Mouse (Mus musculus): ENCODE measurements at regions not wholly inside any gene's neighbourhood (a gene's known extent, or its start where the extent isn't known, plus 50 kb on each side); places are given as distances from the start of the nearest gene placed in this dataset.
A peak's percentile ranks its signal among the peaks of the same experiment; 100 is the strongest.

GRCm38 (mm10) chr13:30085446-30085845 is 50.8 kb upstream of the Mboat1 start:
- DNase-seq (no peak), ATAC-seq (peak; percentile 41)
- Histone ChIP-seq H3K4me3 (ENCODE audit: low read depth, low read length) (no peak overlapping the region), H3K9me3 (ENCODE audit: low read length) (no peaks in the 10 kb centered on the region), H3K27me3 (ENCODE audit: insufficient read depth, low read length) (no peaks in the 10 kb centered on the region), H3K4me2 (ENCODE audit: low read depth, low read length) (peak overlapping the region; percentile 59), H3K4me1 (ENCODE audit: insufficient read depth) (peaks cover 6% of the 10 kb centered on the region; the same call in 1 of the 2 replicates), H3K9ac (replicated peaks) (no peak overlapping the region), H3K27ac (ENCODE audit: low read depth) (no peak overlapping the region), H3K36me3 (replicated peaks; ENCODE audit: insufficient read depth, low read length) (no peaks in the 10 kb centered on the region)
- WGBS (ENCODE audit: insufficient replicate concordance): 48% methylated on average over 4 of the region's 4 CpGs
- TF ChIP-seq CTCF (IDR thresholded peaks at IDR 0.05; ENCODE audit: low read depth): no peak
- no peak for TF ChIP-seq EP300 (IDR thresholded peaks at IDR 0.05; ENCODE audit: low read depth)

GRCm38 (mm10) chr13:30085005-30085404 is 51.3 kb upstream of the Mboat1 start:
- WGBS (ENCODE audit: insufficient replicate concordance): under 1% methylated on average over 10 of the region's 10 CpGs
- Histone ChIP-seq H3K27ac (ENCODE audit: low read depth) (no peak overlapping the region), H3K9me3 (ENCODE audit: low read length) (no peaks in the 10 kb centered on the region), H3K4me3 (ENCODE audit: low read depth, low read length) (peak overlapping the region; percentile 21; the same call in 1 of the 2 replicates), H3K4me1 (ENCODE audit: insufficient read depth) (peaks cover 6% of the 10 kb centered on the region; the same call in 1 of the 2 replicates), H3K9ac (replicated peaks) (no peak overlapping the region), H3K27me3 (ENCODE audit: insufficient read depth, low read length) (no peaks in the 10 kb centered on the region), H3K36me3 (replicated peaks; ENCODE audit: insufficient read depth, low read length) (no peaks in the 10 kb centered on the region), H3K4me2 (ENCODE audit: low read depth, low read length) (peak overlapping the region; percentile 59)
- peak; percentile 93 for ATAC-seq
- no peak for TF ChIP-seq EP300 (IDR thresholded peaks at IDR 0.05; ENCODE audit: low read depth)
- peak; percentile 96 for TF ChIP-seq CTCF (IDR thresholded peaks at IDR 0.05; ENCODE audit: low read depth)
- peak; percentile 93 for DNase-seq

- Histone ChIP-seq H3K9ac (replicated peaks) (no peak overlapping the region), H3K9me3 (ENCODE audit: low read length) (no peaks in the 10 kb centered on the region), H3K4me2 (ENCODE audit: low read depth, low read length) (peak overlapping the region; percentile 59), H3K27me3 (ENCODE audit: insufficient read depth, low read length) (no peaks in the 10 kb centered on the region), H3K4me3 (ENCODE audit: low read depth, low read length) (no peak overlapping the region), H3K4me1 (ENCODE audit: insufficient read depth) (peaks cover 6% of the 10 kb centered on the region; the same call in 1 of the 2 replicates), H3K36me3 (replicated peaks; ENCODE audit: insufficient read depth, low read length) (no peaks in the 10 kb centered on the region), H3K27ac (ENCODE audit: low read depth) (no peak overlapping the region)
- TF ChIP-seq EP300 (IDR thresholded peaks at IDR 0.05; ENCODE audit: low read depth): no peak
- WGBS (ENCODE audit: insufficient replicate concordance): 54% methylated on average over 5 of the region's 5 CpGs
- DNase-seq: no peak
- peak; percentile 42; the same call in 1 of the 2 replicates for ATAC-seq
These were observed 51.9 kb upstream of the Mboat1 start for GRCm38 (mm10) chr13:30084386-30084785.

GRCm38 (mm10) chr13:30083949-30084348 is 52.3 kb upstream of the Mboat1 start:
- Histone ChIP-seq H3K27me3 (ENCODE audit: insufficient read depth, low read length) (no peaks in the 10 kb centered on the region), H3K27ac (ENCODE audit: low read depth) (no peak overlapping the region), H3K4me3 (ENCODE audit: low read depth, low read length) (no peak overlapping the region), H3K9me3 (ENCODE audit: low read length) (no peaks in the 10 kb centered on the region), H3K4me1 (ENCODE audit: insufficient read depth) (peaks cover 6% of the 10 kb centered on the region; the same call in 1 of the 2 replicates), H3K36me3 (replicated peaks; ENCODE audit: insufficient read depth, low read length) (no peaks in the 10 kb centered on the region), H3K9ac (replicated peaks) (no peak overlapping the region), H3K4me2 (ENCODE audit: low read depth, low read length) (peak overlapping the region; percentile 59)
- WGBS (ENCODE audit: insufficient replicate concordance): 39% methylated on average over 6 of the region's 6 CpGs
- peak; percentile 93 for TF ChIP-seq EP300 (IDR thresholded peaks at IDR 0.05; ENCODE audit: low read depth)
- no peak for TF ChIP-seq CTCF (IDR thresholded peaks at IDR 0.05; ENCODE audit: low read depth)
- ATAC-seq (peak; percentile 76), DNase-seq (no peak)

- TF ChIP-seq CTCF (IDR thresholded peaks at IDR 0.05; ENCODE audit: low read depth): no peak
- TF ChIP-seq EP300 (IDR thresholded peaks at IDR 0.05; ENCODE audit: low read depth): no peak
- H3K27ac ChIP-seq (ENCODE audit: low read depth): no peak overlapping the region
These were observed 53.5 kb upstream of the Mboat1 start for GRCm38 (mm10) chr13:30082761-30083160.

GRCm38 (mm10) chr13:30080705-30081474 is 55.4 kb upstream of the Mboat1 start:
- no peak for DNase-seq
- no peak overlapping the region for H3K9ac ChIP-seq (replicated peaks)
- H3K27me3 ChIP-seq (ENCODE audit: insufficient read depth, low read length): no peaks in the 10 kb centered on the region
- 68% methylated on average over 15 of the region's 15 CpGs for WGBS (ENCODE audit: insufficient replicate concordance)
- peaks cover 6% of the 10 kb centered on the region; the same call in 1 of the 2 replicates for H3K4me1 ChIP-seq (ENCODE audit: insufficient read depth)
- no peaks in the 10 kb centered on the region for H3K9me3 ChIP-seq (ENCODE audit: low read length)
- no peak overlapping the region for H3K4me3 ChIP-seq (ENCODE audit: low read depth, low read length)
- no peak overlapping the region for H3K4me2 ChIP-seq (ENCODE audit: low read depth, low read length)
- no peak overlapping the region for H3K27ac ChIP-seq (ENCODE audit: low read depth)
- H3K36me3 ChIP-seq (replicated peaks; ENCODE audit: insufficient read depth, low read length): no peaks in the 10 kb centered on the region
- TF ChIP-seq CTCF (IDR thresholded peaks at IDR 0.05; ENCODE audit: low read depth) (no peak), EP300 (IDR thresholded peaks at IDR 0.05; ENCODE audit: low read depth) (no peak)
- no peak for ATAC-seq

More at GRCm38 (mm10) chr13:30082761-30083160, 53.5 kb upstream of the Mboat1 start:
- no peak overlapping the region for H3K4me2 ChIP-seq (ENCODE audit: low read depth, low read length)
- DNase-seq (no peak), ATAC-seq (no peak)
- H3K4me3 ChIP-seq (ENCODE audit: low read depth, low read length): no peak overlapping the region
- H3K36me3 ChIP-seq (replicated peaks; ENCODE audit: insufficient read depth, low read length): no peaks in the 10 kb centered on the region
- H3K4me1 ChIP-seq (ENCODE audit: insufficient read depth): peaks cover 6% of the 10 kb centered on the region; the same call in 1 of the 2 replicates
- no peak overlapping the region for H3K9ac ChIP-seq (replicated peaks)
- H3K27me3 ChIP-seq (ENCODE audit: insufficient read depth, low read length): no peaks in the 10 kb centered on the region
- no peaks in the 10 kb centered on the region for H3K9me3 ChIP-seq (ENCODE audit: low read length)
- 87% methylated on average over 2 of the region's 2 CpGs for WGBS (ENCODE audit: insufficient replicate concordance)

All from liver, postnatal 0 days (tissue).